23 mouse cellular contexts compared by ENCODE assay signal in the genomic region with DNA sequence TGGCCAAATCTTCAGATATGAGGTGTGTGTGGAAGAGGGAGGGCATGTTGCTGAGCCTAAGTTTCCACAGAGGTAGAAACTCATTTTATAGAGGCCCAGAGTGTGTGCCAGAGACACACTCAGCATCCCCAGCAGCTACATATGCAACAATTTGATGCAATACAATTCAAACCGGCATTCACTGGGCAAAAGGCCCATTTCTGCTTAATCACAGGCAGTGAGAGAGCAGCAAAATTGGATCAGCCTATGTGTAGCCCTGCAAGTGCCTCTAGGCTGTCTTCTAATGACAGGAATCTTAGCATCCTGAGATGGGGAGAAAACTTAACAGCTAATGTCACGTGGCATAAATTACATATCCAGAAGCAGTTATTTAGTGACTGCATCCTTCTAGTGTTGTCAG. TPM values are rescaled to one million over a fixed set of nuclear protein-coding genes. Genes with fewer than 3 reads are reported as not detected.
DNase-seq lines count a peak whose midpoint lies in the region; ATAC-seq and TF ChIP-seq lines count a peak whose summit lies in the region.
"Had no signal": no experiment of that assay in that cellular context is flagged by ENCODE, and none has a peak within 500 bp of the region (broad histone marks: within the 10 kb centered on the region; RNA-seq: fewer than 3 reads in every experiment).

No protein-coding gene starts in this region.

- peaks cover 28% of the 10 kb centered on the region for H3K36me3 ChIP-seq in forebrain, embryonic 16.5 days (ENCODE audit: control insufficient read depth, insufficient read depth)
- H3K36me3 ChIP-seq in forebrain, embryonic 11.5 days (ENCODE audit: control insufficient read depth, insufficient read depth, low read length), result peaks cover 5% of the 10 kb centered on the region; the same call in 1 of the 2 replicates
- H3K36me3 ChIP-seq in hindbrain, postnatal 0 days (ENCODE audit: insufficient read depth, low read length), result peaks cover 33% of the 10 kb centered on the region
- H3K36me3 ChIP-seq in hindbrain, embryonic 10.5 days, result peaks cover 52% of the 10 kb centered on the region

- H3K4me3 ChIP-seq in forebrain, embryonic 16.5 days (replicated peaks; ENCODE audit: low read length), result no peak overlapping the region
- no peak overlapping the region for H3K4me3 ChIP-seq in forebrain, embryonic 11.5 days (ENCODE audit: low read depth, low read length)
- H3K4me3 ChIP-seq in hindbrain, postnatal 0 days (ENCODE audit: low read length), result no peak overlapping the region
- H3K4me3 ChIP-seq in hindbrain, embryonic 10.5 days, result no peak overlapping the region
- H3K4me3 ChIP-seq: embryonic facial prominence, embryonic 15.5 days; erythroblast, embryonic 14.5 days; forebrain, embryonic 10.5 days; heart, adult 2 months; heart, embryonic 15.5 days; hindbrain, embryonic 12.5 days had no signal

- no peak overlapping the region for H3K4me2 ChIP-seq in forebrain, embryonic 16.5 days (ENCODE audit: low read length)
- no peak overlapping the region for H3K4me2 ChIP-seq in forebrain, embryonic 11.5 days (ENCODE audit: low read depth, low read length, severe bottlenecking)
- no peak overlapping the region for H3K4me2 ChIP-seq in hindbrain, postnatal 0 days (ENCODE audit: low read depth, low read length)
- H3K4me2 ChIP-seq: embryonic facial prominence, embryonic 15.5 days; heart, embryonic 11.5 days; heart, embryonic 15.5 days; hindbrain, embryonic 12.5 days had no signal

- H3K27me3 ChIP-seq in forebrain, embryonic 16.5 days (replicated peaks; ENCODE audit: control insufficient read depth, insufficient read depth, low read length), result no peaks in the 10 kb centered on the region
- H3K27me3 ChIP-seq in forebrain, embryonic 11.5 days (ENCODE audit: control insufficient read depth, insufficient read depth, low read length), result no peaks in the 10 kb centered on the region
- H3K27me3 ChIP-seq in hindbrain, postnatal 0 days (ENCODE audit: insufficient read depth, low read length), result no peaks in the 10 kb centered on the region
- no peaks in the 10 kb centered on the region for H3K27me3 ChIP-seq in hindbrain, embryonic 10.5 days (ENCODE audit: insufficient read depth, poor library complexity, severe bottlenecking)
- H3K27me3 ChIP-seq: embryonic facial prominence, embryonic 15.5 days; heart, embryonic 15.5 days; hindbrain, embryonic 12.5 days had no signal

- WGBS in forebrain, embryonic 16.5 days, result 51% methylated on average over 2 of the region's 2 CpGs
- WGBS in forebrain, embryonic 11.5 days, result 90% methylated on average over 2 of the region's 2 CpGs
- 56% methylated on average over 2 of the region's 2 CpGs for WGBS in hindbrain, postnatal 0 days
- 88% methylated on average over 2 of the region's 2 CpGs for WGBS in hindbrain, embryonic 10.5 days

- H3K27ac ChIP-seq in forebrain, embryonic 16.5 days (ENCODE audit: low read length), result no peak overlapping the region
- no peak overlapping the region for H3K27ac ChIP-seq in forebrain, embryonic 11.5 days (ENCODE audit: low read depth, low read length)
- no peak overlapping the region for H3K27ac ChIP-seq in hindbrain, postnatal 0 days
- no peak overlapping the region for H3K27ac ChIP-seq in hindbrain, embryonic 10.5 days
- H3K27ac ChIP-seq: embryonic facial prominence, embryonic 15.5 days; forebrain, embryonic 10.5 days; heart, adult 2 months; heart, embryonic 15.5 days; hindbrain, embryonic 12.5 days had no signal

- no peaks in the 10 kb centered on the region for H3K4me1 ChIP-seq in forebrain, embryonic 16.5 days (replicated peaks; ENCODE audit: control insufficient read depth, insufficient read depth, low read length)
- H3K4me1 ChIP-seq in forebrain, embryonic 11.5 days (replicated peaks; ENCODE audit: control insufficient read depth, insufficient read depth, low read length), result no peaks in the 10 kb centered on the region
- H3K4me1 ChIP-seq in hindbrain, postnatal 0 days (ENCODE audit: insufficient read depth, low read length), result no peaks in the 10 kb centered on the region
- no peaks in the 10 kb centered on the region for H3K4me1 ChIP-seq in hindbrain, embryonic 10.5 days (replicated peaks)
- H3K4me1 ChIP-seq: embryonic facial prominence, embryonic 15.5 days; forebrain, embryonic 10.5 days; heart, embryonic 15.5 days; hindbrain, embryonic 12.5 days had no signal

- no peak for TF ChIP-seq CTCF in hindbrain, postnatal 0 days (IDR thresholded peaks at IDR 0.05; ENCODE audit: low read depth)

- no peak overlapping the region for H3K9ac ChIP-seq in forebrain, embryonic 16.5 days (replicated peaks; ENCODE audit: low read depth, low read length)
- no peak overlapping the region for H3K9ac ChIP-seq in forebrain, embryonic 11.5 days (ENCODE audit: low read length)
- no peak overlapping the region for H3K9ac ChIP-seq in hindbrain, postnatal 0 days (replicated peaks; ENCODE audit: low read length)
- H3K9ac ChIP-seq: embryonic facial prominence, embryonic 15.5 days; heart, embryonic 15.5 days; hindbrain, embryonic 12.5 days had no signal

- intact Hi-C loops in left cerebral cortex, postnatal 36 days (cut with DNase I), result no loop called here

- peak; percentile 45 for ATAC-seq in forebrain, embryonic 16.5 days
- ATAC-seq in forebrain, embryonic 11.5 days (replicated peaks; ENCODE audit: low FRiP score), result no peak
- ATAC-seq in hindbrain, postnatal 0 days, result 0 out of 2 replicates have a peak, but pooled peaks have one; percentile 35
- ATAC-seq: inflammation-experienced regulatory T-cells, adult 6 months; intestine, postnatal 0 days had no signal

- no peaks in the 10 kb centered on the region for H3K9me3 ChIP-seq in forebrain, embryonic 16.5 days (ENCODE audit: control insufficient read depth, low read length)
- H3K9me3 ChIP-seq in forebrain, embryonic 11.5 days (ENCODE audit: control insufficient read depth, low read length), result no peaks in the 10 kb centered on the region
- H3K9me3 ChIP-seq in hindbrain, postnatal 0 days (ENCODE audit: low read length), result no peaks in the 10 kb centered on the region
- no peaks in the 10 kb centered on the region for H3K9me3 ChIP-seq in hindbrain, embryonic 10.5 days
- H3K9me3 ChIP-seq: embryonic facial prominence, embryonic 15.5 days; forebrain, embryonic 10.5 days; heart, embryonic 15.5 days; hindbrain, embryonic 12.5 days had no signal

- DNase-seq in forebrain, embryonic 11.5 days (ENCODE audit: low spot score), result no peak
- no peak for DNase-seq in hindbrain, postnatal 0 days (ENCODE audit: low spot score)
- no peak for DNase-seq in hindbrain, embryonic 10.5 days (ENCODE audit: low spot score)
- DNase-seq in 3T3-L1 (ENCODE audit: low read depth, low spot score) (peak; percentile 78), NIH3T3 (ENCODE audit: low read depth) (peak; percentile 95)
- no peak for DNase-seq in embryo, embryonic 10 days (ENCODE audit: low spot score)
- no peak for DNase-seq in left cerebral cortex, postnatal 36 days (ENCODE audit: low spot score in 2 of 2)
- DNase-seq: adrenal gland, postnatal 14 days; cerebellum, adult 2 months; embryo, embryonic 11 days; gastrocnemius, postnatal 10 days; heart, adult 2 months; heart, postnatal 14 days; kidney, adult 8-10 months had no signal

RNA-seq across cellular contexts. Expression of a gene that starts 26.5 kb away (rescaled TPM):
- 107 and 112 TPM in 2 replicates for polyA plus RNA-seq in forebrain, embryonic 16.5 days (2015; fragmentation: Nextera tagmentation; extraction: Ambion mirVana)
- 57.4 and 59.5 TPM in 2 replicates for polyA plus RNA-seq in forebrain, embryonic 11.5 days (2014; fragmentation: Nextera tagmentation; extraction: Ambion mirVana)
- 150 and 164 TPM in 2 replicates for total RNA-seq in hindbrain, postnatal 0 days (2014; rRNA removed)
- 92.2 and 95.2 TPM in 2 replicates for polyA plus RNA-seq in hindbrain, postnatal 0 days (2015; fragmentation: Nextera tagmentation; extraction: Ambion mirVana)
- 41.6 and 56.9 TPM in 2 replicates for polyA plus RNA-seq in hindbrain, embryonic 10.5 days (2016; fragmentation: Nextera tagmentation; extraction: Ambion mirVana)
- total RNA-seq in left cerebral cortex, postnatal 36 days (2021), result 10 to 100 TPM; 34.8 to 41.5 TPM
- polyA plus RNA-seq: erythroblast, embryonic 14.5 days had no signal

Comparison
In these comparisons a context has a peak if more than half of its experiments do, and no peak if none do; other contexts are left out.
1. DNase-seq: peak in 3T3-L1 (single experiment) and NIH3T3 (single experiment); none in forebrain, embryonic 11.5 days (single experiment), hindbrain, postnatal 0 days (single experiment), hindbrain, embryonic 10.5 days (single experiment), embryo, embryonic 10 days (single experiment) and left cerebral cortex, postnatal 36 days (0 of 2).